Mouse (Mus musculus) lung, postnatal 0 days (tissue): ENCODE measurements around the gene Adgrl2.

Experiments
- CTCF ChIP-seq: IDR thresholded peaks from 2 replicates; pipeline ENCODE4 v1.5.1; 2016; ENCODE audit warnings: antibody characterized with exemption, mild to moderate bottlenecking
- EP300 ChIP-seq: IDR thresholded peaks from 2 replicates; pipeline ENCODE4 v1.6.1; 2016; ENCODE audit warnings: antibody characterized with exemption, mild to moderate bottlenecking, control low read depth

GRCm38 (mm10) chr3:148987591-148988292 is 2.6 kb downstream of the Adgrl2 start:
- no peak for TF ChIP-seq EP300
- peak; percentile 85 for TF ChIP-seq CTCF
